Mouse (Mus musculus): ENCODE data around the gene Slc28a3. TPM values are rescaled to one million over a fixed set of nuclear protein-coding genes. Genes with fewer than 3 reads are reported as not detected.

Slc28a3 gene
- polyA plus RNA-seq, 1 experiment from 2014 or later, result not detected

DNA sequence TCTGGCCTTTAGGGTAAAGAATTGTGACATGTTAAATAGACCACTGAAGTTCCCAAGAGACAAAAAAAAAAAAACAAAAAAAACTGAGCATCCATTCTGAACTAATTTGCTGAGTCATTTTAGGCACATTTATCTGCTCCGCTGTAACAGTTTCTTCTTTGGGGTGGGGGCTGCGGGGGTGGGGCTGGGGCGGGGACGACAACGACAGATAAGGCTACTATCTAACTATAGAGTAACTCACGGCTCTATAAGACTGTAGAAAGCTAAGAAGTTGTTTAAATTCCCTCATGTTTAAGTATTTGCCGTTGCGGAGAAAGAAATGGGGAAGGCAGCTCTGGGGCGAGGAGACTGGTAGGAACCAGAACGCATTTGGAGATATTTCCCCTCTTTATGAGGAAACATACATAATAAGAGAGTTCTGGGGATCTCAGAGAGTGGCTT, 68.1 kb downstream of the Slc28a3 start:
- TF ChIP-seq EP300 (IDR thresholded peaks at IDR 0.05; ENCODE audit: low read depth), result peak; percentile 10; the same call in 1 of the 2 replicates
- TF ChIP-seq CTCF (IDR thresholded peaks at IDR 0.05; ENCODE audit: low read depth), result no peak
- H3K4me1 ChIP-seq (ENCODE audit: insufficient read depth), result peaks cover 3% of the 10 kb centered on the region; the same call in 1 of the 2 replicates
- ATAC-seq (peak; percentile 51), DNase-seq (no peak)
- no peaks in the 10 kb centered on the region for H3K9me3 ChIP-seq (ENCODE audit: low read length)
- H3K4me2 ChIP-seq (ENCODE audit: low read depth, low read length), result peak overlapping the region; percentile 56
- 50% methylated on average over 10 of the region's 10 CpGs for WGBS (ENCODE audit: insufficient replicate concordance)
- H3K9ac ChIP-seq (replicated peaks), result no peak overlapping the region
- H3K36me3 ChIP-seq (replicated peaks; ENCODE audit: insufficient read depth, low read length), result no peaks in the 10 kb centered on the region
- peak overlapping the region; percentile 53 for H3K27ac ChIP-seq (ENCODE audit: low read depth)
- H3K4me3 ChIP-seq (ENCODE audit: low read depth, low read length), result no peak overlapping the region; the same call in 1 of the 2 replicates
- H3K27me3 ChIP-seq (ENCODE audit: insufficient read depth, low read length), result no peaks in the 10 kb centered on the region

GRCm38 (mm10) chr13:58542167-58542566, 68.5 kb downstream of the Slc28a3 start:
- Histone ChIP-seq H3K4me1 (ENCODE audit: insufficient read depth) (peaks cover 6% of the 10 kb centered on the region; the same call in 1 of the 2 replicates), H3K27me3 (ENCODE audit: insufficient read depth, low read length) (no peaks in the 10 kb centered on the region), H3K4me3 (ENCODE audit: low read depth, low read length) (no peak overlapping the region), H3K27ac (ENCODE audit: low read depth) (peak overlapping the region; percentile 50), H3K4me2 (ENCODE audit: low read depth, low read length) (peak overlapping the region; percentile 56; the same call in 1 of the 2 replicates), H3K9me3 (ENCODE audit: low read length) (no peaks in the 10 kb centered on the region), H3K9ac (replicated peaks) (no peak overlapping the region), H3K36me3 (replicated peaks; ENCODE audit: insufficient read depth, low read length) (no peaks in the 10 kb centered on the region)
- TF ChIP-seq EP300 (IDR thresholded peaks at IDR 0.05; ENCODE audit: low read depth), result no peak
- no peak for TF ChIP-seq CTCF (IDR thresholded peaks at IDR 0.05; ENCODE audit: low read depth)
- ATAC-seq, result no peak
- no peak for DNase-seq
- 63% methylated on average over 8 of the region's 8 CpGs for WGBS (ENCODE audit: insufficient replicate concordance)

GRCm38 (mm10) chr13:58541620-58542019, 69.1 kb downstream of the Slc28a3 start:
- H3K4me3 ChIP-seq (ENCODE audit: low read depth, low read length), result no peak overlapping the region
- no peak overlapping the region for H3K9ac ChIP-seq (replicated peaks)
- 68% methylated on average over 4 of the region's 4 CpGs for WGBS (ENCODE audit: insufficient replicate concordance)
- H3K9me3 ChIP-seq (ENCODE audit: low read length), result no peaks in the 10 kb centered on the region
- no peak overlapping the region for H3K4me2 ChIP-seq (ENCODE audit: low read depth, low read length)
- H3K27me3 ChIP-seq (ENCODE audit: insufficient read depth, low read length), result no peaks in the 10 kb centered on the region
- ATAC-seq, result no peak
- no peaks in the 10 kb centered on the region for H3K36me3 ChIP-seq (replicated peaks; ENCODE audit: insufficient read depth, low read length)
- H3K27ac ChIP-seq (ENCODE audit: low read depth), result no peak overlapping the region
- no peak for DNase-seq
- peaks cover 8% of the 10 kb centered on the region; the same call in 1 of the 2 replicates for H3K4me1 ChIP-seq (ENCODE audit: insufficient read depth)
- TF ChIP-seq EP300 (IDR thresholded peaks at IDR 0.05; ENCODE audit: low read depth) (no peak), CTCF (IDR thresholded peaks at IDR 0.05; ENCODE audit: low read depth) (no peak)

DNA sequence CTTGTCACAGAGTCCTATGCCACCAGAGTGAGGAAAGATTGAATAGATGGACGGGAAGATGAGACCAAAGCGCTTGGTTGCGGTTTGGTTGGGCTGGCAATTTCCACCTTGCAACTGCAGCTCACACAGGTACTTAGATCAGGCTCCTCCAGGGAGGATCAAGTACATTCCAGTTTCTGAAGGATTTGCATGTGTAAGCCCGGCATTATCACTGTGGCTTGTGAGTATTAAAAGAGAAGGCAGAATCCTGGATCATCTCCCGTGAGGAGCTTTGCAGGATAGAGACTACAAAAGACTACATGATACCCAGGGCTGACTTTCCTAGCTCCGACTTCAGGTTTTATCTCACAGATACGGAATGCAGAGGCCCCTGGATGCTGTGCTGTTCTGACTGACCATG, 71.7 kb downstream of the Slc28a3 start:
- H3K9ac ChIP-seq (replicated peaks), result no peak overlapping the region
- ATAC-seq (no peak), DNase-seq (no peak)
- no peaks in the 10 kb centered on the region for H3K9me3 ChIP-seq (ENCODE audit: low read length)
- H3K4me3 ChIP-seq (ENCODE audit: low read depth, low read length), result no peak overlapping the region
- no peak overlapping the region for H3K27ac ChIP-seq (ENCODE audit: low read depth)
- H3K4me1 ChIP-seq (ENCODE audit: insufficient read depth), result peaks cover 8% of the 10 kb centered on the region; the same call in 1 of the 2 replicates
- H3K27me3 ChIP-seq (ENCODE audit: insufficient read depth, low read length), result no peaks in the 10 kb centered on the region
- WGBS (ENCODE audit: insufficient replicate concordance), result 77% methylated on average over 7 of the region's 7 CpGs
- TF ChIP-seq CTCF (IDR thresholded peaks at IDR 0.05; ENCODE audit: low read depth) (no peak), EP300 (IDR thresholded peaks at IDR 0.05; ENCODE audit: low read depth) (no peak)
- H3K36me3 ChIP-seq (replicated peaks; ENCODE audit: insufficient read depth, low read length), result no peaks in the 10 kb centered on the region
- no peak overlapping the region for H3K4me2 ChIP-seq (ENCODE audit: low read depth, low read length)

GRCm38 (mm10) chr13:58538366-58538765, 72.3 kb downstream of the Slc28a3 start:
- DNase-seq, result no peak
- no peak for TF ChIP-seq EP300 (IDR thresholded peaks at IDR 0.05; ENCODE audit: low read depth)
- no peak for TF ChIP-seq CTCF (IDR thresholded peaks at IDR 0.05; ENCODE audit: low read depth)
- no peaks in the 10 kb centered on the region for H3K36me3 ChIP-seq (replicated peaks; ENCODE audit: insufficient read depth, low read length)
- no peaks in the 10 kb centered on the region for H3K9me3 ChIP-seq (ENCODE audit: low read length)
- no peak overlapping the region for H3K9ac ChIP-seq (replicated peaks)
- no peaks in the 10 kb centered on the region for H3K27me3 ChIP-seq (ENCODE audit: insufficient read depth, low read length)
- peaks cover 8% of the 10 kb centered on the region; the same call in 1 of the 2 replicates for H3K4me1 ChIP-seq (ENCODE audit: insufficient read depth)
- H3K27ac ChIP-seq (ENCODE audit: low read depth), result no peak overlapping the region
- no peak overlapping the region for H3K4me3 ChIP-seq (ENCODE audit: low read depth, low read length)
- no peak overlapping the region for H3K4me2 ChIP-seq (ENCODE audit: low read depth, low read length)
- no peak for ATAC-seq
- WGBS (ENCODE audit: insufficient replicate concordance), result 62% methylated on average over 4 of the region's 4 CpGs

GRCm38 (mm10) chr13:58537916-58538233, 72.8 kb downstream of the Slc28a3 start:
- Histone ChIP-seq H3K27me3 (ENCODE audit: insufficient read depth, low read length) (no peaks in the 10 kb centered on the region), H3K9me3 (ENCODE audit: low read length) (no peaks in the 10 kb centered on the region), H3K4me3 (ENCODE audit: low read depth, low read length) (no peak overlapping the region), H3K27ac (ENCODE audit: low read depth) (peak overlapping the region; percentile 32; the same call in 1 of the 2 replicates), H3K36me3 (replicated peaks; ENCODE audit: insufficient read depth, low read length) (no peaks in the 10 kb centered on the region), H3K9ac (replicated peaks) (no peak overlapping the region), H3K4me1 (ENCODE audit: insufficient read depth) (peaks cover 8% of the 10 kb centered on the region; the same call in 1 of the 2 replicates), H3K4me2 (ENCODE audit: low read depth, low read length) (no peak overlapping the region)
- 31% methylated on average over 6 of the region's 6 CpGs for WGBS (ENCODE audit: insufficient replicate concordance)
- peak; percentile 37 for DNase-seq
- no peak for TF ChIP-seq CTCF (IDR thresholded peaks at IDR 0.05; ENCODE audit: low read depth)
- 0 out of 2 replicates have a peak, but pooled peaks have one; percentile 25 for TF ChIP-seq EP300 (IDR thresholded peaks at IDR 0.05; ENCODE audit: low read depth)
- peak; percentile 75 for ATAC-seq
